Mouse (Mus musculus) adrenal gland, postnatal 10 days (tissue): ENCODE results near the gene Gm10378. TPM values are rescaled to one million over a fixed set of nuclear protein-coding genes. Genes with fewer than 3 reads are reported as not detected.
"Not testable (repeated sequence)": the region's sequence is repeated elsewhere in the genome, so short reads cannot be mapped to it uniquely, and the experiment has no call there.

ENCODE experiments used
- DNase-seq: peaks from one replicate; pipeline ENCODE4 v3.0.0; 2021; ENCODE audit warnings: mixed read lengths
- long read RNA-seq, 2 experiments: library from polyadenylated mRNA; stranded (forward); transcript quantifications; one replicate each; pipeline ENCODE4 v2.0.0; 2021
- microRNA-seq: library from miRNA; unstranded; fragments of <30 nt; microRNA quantifications from one replicate; pipeline ENCODE4 v1.2.0, GENCODE M21; 2021
- total RNA-seq, 2 experiments: library from RNA; stranded (reverse); gene quantifications; 2 replicates each; pipeline ENCODE4 v1.2.3; 2021

The Gm10378 gene
- total RNA-seq = not detected
- long read RNA-seq, experiment 1 = 0 reads
- long read RNA-seq, experiment 2 = 0 reads

GRCm38 (mm10) chr14:42655638-42656037 is at the start of gene Gm10378:
Gm10378 (plus strand) TSS chr14:42655938.
- not testable (repeated sequence) for DNase-seq

GRCm38 (mm10) chr14:42641817-42642216 is 13.9 kb upstream of the Gm10378 start, which contains the start of gene Gm3633:
Gm3633 (minus strand) TSS chr14:42641917.
- DNase-seq = not testable (repeated sequence)

Small RNA genes within 50 kb of the gene (microRNA-seq; reads per million reads assigned to microRNA genes)
- not detected for gene Gm23620
- gene Gm25228 = not detected

Other genes with a start within 250 kb of the Gm10378 start
- not detected for gene Gm8005, start 216.3 kb upstream of the Gm10378 start, total RNA-seq
- gene Gm8011, start 192.1 kb upstream of the Gm10378 start, total RNA-seq = not detected
- gene Gm8020, start 153.6 kb upstream of the Gm10378 start, total RNA-seq = not detected
- not detected for gene Gm8024, start 131.7 kb upstream of the Gm10378 start, total RNA-seq
- gene Gm17124, start 56.1 kb upstream of the Gm10378 start, total RNA-seq = not detected
- gene Gm3633, start 14.0 kb upstream of the Gm10378 start, total RNA-seq = not detected
- gene Gm3015, start 112.9 kb downstream of the Gm10378 start, total RNA-seq = not detected
- gene Gm10377, start 142.0 kb downstream of the Gm10378 start, total RNA-seq = not detected
- gene Gm21977, start 197.5 kb downstream of the Gm10378 start, total RNA-seq = not detected